Comparison of ENCODE assay signal across 23 mouse cellular contexts in the genomic region with DNA sequence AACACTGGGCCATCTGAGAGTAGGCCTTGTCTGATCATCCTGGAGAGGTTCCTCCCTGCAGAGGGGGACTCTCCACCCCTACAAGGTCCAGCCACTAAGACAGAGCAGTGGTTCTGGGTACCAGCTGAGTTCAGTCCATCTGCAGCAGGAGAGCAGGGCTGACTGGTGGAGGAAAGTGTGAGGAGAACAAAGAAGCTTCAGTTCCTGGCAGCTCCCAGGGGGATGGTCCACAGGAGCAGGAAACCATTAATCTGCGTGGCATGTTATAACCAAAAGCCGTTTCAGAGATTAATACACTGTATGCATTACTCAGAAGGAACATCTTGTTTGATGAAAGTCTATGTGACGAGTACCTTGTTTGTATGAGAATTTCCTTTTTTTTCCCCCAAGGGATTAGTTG. TPM values are rescaled to one million over a fixed set of nuclear protein-coding genes. Genes with fewer than 3 reads are reported as not detected.
DNase-seq lines count a peak whose midpoint lies in the region; ATAC-seq and TF ChIP-seq lines count a peak whose summit lies in the region.
"Had no signal": no experiment of that assay in that cellular context is flagged by ENCODE, and none has a peak within 500 bp of the region (broad histone marks: within the 10 kb centered on the region; RNA-seq: fewer than 3 reads in every experiment).

No protein-coding gene starts in this region.

- no peak overlapping the region for H3K4me2 ChIP-seq in lung, embryonic 16.5 days (ENCODE audit: low read depth, low read length)
- H3K4me2 ChIP-seq: forebrain, embryonic 13.5 days; heart, embryonic 11.5 days; hindbrain, embryonic 14.5 days; liver, embryonic 15.5 days; midbrain, embryonic 11.5 days had no signal

- no peaks in the 10 kb centered on the region for H3K9me3 ChIP-seq in lung, embryonic 16.5 days (ENCODE audit: control insufficient read depth, low read length)
- H3K9me3 ChIP-seq: forebrain, embryonic 13.5 days; liver, embryonic 15.5 days had no signal

- H3K4me3 ChIP-seq in gastrocnemius, adult 2 months = no peak overlapping the region
- H3K4me3 ChIP-seq in kidney, adult 2 months (ENCODE audit: insufficient read depth, low read depth, low read length) = no peak overlapping the region
- no peak overlapping the region for H3K4me3 ChIP-seq in lung, embryonic 16.5 days (ENCODE audit: low read length)
- H3K4me3 ChIP-seq: forebrain, embryonic 13.5 days; layer of hippocampus, adult 2 months; liver, embryonic 15.5 days had no signal

- DNase-seq in gastrocnemius, adult 2 months = no peak
- DNase-seq in gastrocnemius, adult 8-10 months (ENCODE audit: low spot score in 2 of 2) = no peak
- DNase-seq in kidney, adult 2 months = peak; percentile 32
- DNase-seq in kidney, postnatal 14 days = no peak
- no peak for DNase-seq in lung, postnatal 14 days
- peak; percentile 51 for DNase-seq in lung, postnatal 10 days
- DNase-seq in left cerebral cortex, postnatal 14 days (ENCODE audit: low spot score in 2 of 2) = no peak
- DNase-seq: adrenal gland, postnatal 36 days; cerebellum, adult 11 months; cerebellum, postnatal 10 days; kidney, postnatal 10 days; thymus, adult 2 months; thymus, postnatal 4 days had no signal

- peak; percentile 55; the same call in 1 of the 2 replicates for ATAC-seq in lung, embryonic 16.5 days (ENCODE audit: low read depth)
- ATAC-seq: forebrain, embryonic 13.5 days; inflammation-experienced regulatory T-cells, adult 6 months; Patski had no signal

- 56% methylated on average over 3 of the region's 3 CpGs for WGBS in kidney, adult 2 months
- 23% methylated on average over 3 of the region's 3 CpGs for WGBS in lung, embryonic 16.5 days

- no peak for TF ChIP-seq CTCF in gastrocnemius, adult 2 months (IDR thresholded peaks at IDR 0.05)
- TF ChIP-seq CTCF in kidney, adult 2 months (conservative IDR thresholded peaks at IDR 0.05; ENCODE audit: insufficient read depth, insufficient read length, low read depth, low read length) = no peak

- intact Hi-C loops in gastrocnemius, adult 2 months (cut with DNase I) = no loop called here
- intact Hi-C loops in left cerebral cortex, postnatal 14 days (cut with DNase I) = no loop called here

- H3K4me1 ChIP-seq in kidney, adult 2 months (ENCODE audit: control insufficient read depth, insufficient read depth, low read length) = peaks cover 6% of the 10 kb centered on the region; the same call in 1 of the 2 replicates
- H3K4me1 ChIP-seq in lung, embryonic 16.5 days (replicated peaks; ENCODE audit: control insufficient read depth, insufficient read depth, low read length) = no peaks in the 10 kb centered on the region; the same call in 1 of the 2 replicates
- H3K4me1 ChIP-seq: forebrain, embryonic 13.5 days had no signal

- no peak for TF ChIP-seq POLR2A in kidney, adult 2 months (IDR thresholded peaks at IDR 0.05; ENCODE audit: low read depth, low read length)

- no peaks in the 10 kb centered on the region for H3K36me3 ChIP-seq in kidney, adult 2 months (ENCODE audit: control insufficient read depth, insufficient read depth, low read length)
- H3K36me3 ChIP-seq in lung, embryonic 16.5 days (ENCODE audit: control insufficient read depth, insufficient read depth, low read length) = no peaks in the 10 kb centered on the region
- H3K36me3 ChIP-seq: liver, embryonic 15.5 days had no signal

- no peaks in the 10 kb centered on the region for H3K27me3 ChIP-seq in kidney, adult 2 months (replicated peaks; ENCODE audit: control insufficient read depth, insufficient read depth, low read length)
- H3K27me3 ChIP-seq in lung, embryonic 16.5 days (ENCODE audit: control insufficient read depth, insufficient read depth, low read depth, low read length) = no peaks in the 10 kb centered on the region
- H3K27me3 ChIP-seq: forebrain, embryonic 13.5 days; Patski had no signal

- H3K27ac ChIP-seq in gastrocnemius, adult 2 months = peak overlapping the region; percentile 20; the same call in 1 of the 2 replicates
- 0 out of 2 replicates have a peak overlapping the region, but pooled peaks have one; percentile 44 for H3K27ac ChIP-seq in kidney, adult 2 months (ENCODE audit: insufficient read depth, low read depth, low read length)
- no peak overlapping the region for H3K27ac ChIP-seq in lung, embryonic 16.5 days (ENCODE audit: low read length)
- H3K27ac ChIP-seq: forebrain, embryonic 13.5 days; hindbrain, embryonic 14.5 days; layer of hippocampus, adult 2 months; liver, embryonic 15.5 days had no signal

- no peak overlapping the region for H3K9ac ChIP-seq in lung, embryonic 16.5 days (ENCODE audit: low read length)
- H3K9ac ChIP-seq: forebrain, embryonic 13.5 days; hindbrain, embryonic 14.5 days; liver, embryonic 15.5 days had no signal

RNA-seq across cellular contexts. Expression of gene Slc43a3, which starts 23.7 kb away (rescaled TPM):
- total RNA-seq in gastrocnemius, adult 2 months (2021) = 10 to 100 TPM; 26.4 to 30.2 TPM
- total RNA-seq in gastrocnemius, adult 8-10 months (2022) = 10 to 100 TPM; 10.9 to 29.6 (median 17.7) TPM
- 60.8 and 62.2 TPM in 2 replicates for polyA plus RNA-seq in kidney, adult 2 months (2012; rRNA removed)
- 87.3 and 92.8 TPM in 2 replicates for polyA plus RNA-seq in lung, embryonic 16.5 days (2015; fragmentation: Nextera tagmentation; extraction: Ambion mirVana)
- 1 to 10 TPM in 1 of 2 experiments, under 1 TPM in 1; 0.99 to 1.1 TPM for total RNA-seq in left cerebral cortex, postnatal 14 days (2021)
- polyA plus RNA-seq: Patski had no signal

RNA-seq across cellular contexts. Expression of gene Rtn4rl2, which starts 26.2 kb away (rescaled TPM):
- under 1 TPM; 0.28 to 0.41 TPM for total RNA-seq in gastrocnemius, adult 2 months (2021)
- under 1 TPM in 3 of 4 experiments, not detected in 1; 0.19 to 0.62 (median 0.43) TPM for total RNA-seq in gastrocnemius, adult 8-10 months (2022)
- polyA plus RNA-seq in kidney, adult 2 months (2012; rRNA removed) = 1.4 and 1.5 TPM in 2 replicates
- 0.16 and 0.31 TPM in 2 replicates for polyA plus RNA-seq in lung, embryonic 16.5 days (2015; fragmentation: Nextera tagmentation; extraction: Ambion mirVana)
- 10 to 100 TPM; 92.2 to 95.0 TPM for total RNA-seq in left cerebral cortex, postnatal 14 days (2021)
- total RNA-seq: neutrophil, adult 5-6 weeks had no signal
- polyA plus RNA-seq: inflammation-experienced regulatory T-cells, adult 6 months had no signal

Comparison
In these comparisons a context has a peak if more than half of its experiments do, and no peak if none do; other contexts are left out.
1. DNase-seq: peak in kidney, adult 2 months (single experiment) and lung, postnatal 10 days (single experiment); none in gastrocnemius, adult 2 months (single experiment), gastrocnemius, adult 8-10 months (0 of 2), kidney, postnatal 14 days (single experiment), lung, postnatal 14 days (single experiment) and left cerebral cortex, postnatal 14 days (0 of 2).
2. RNA of gene Slc43a3, which starts 23.7 kb away (total RNA-seq): 26.4 to 30.2 TPM in gastrocnemius, adult 2 months and 10.9 to 29.6 TPM in gastrocnemius, adult 8-10 months; 0.99 to 1.1 TPM in left cerebral cortex, postnatal 14 days; every median in the first group is over 4 times any median in the second.
3. RNA of gene Rtn4rl2, which starts 26.2 kb away (total RNA-seq): 92.2 to 95.0 TPM in left cerebral cortex, postnatal 14 days; 0.19 to 0.62 TPM in gastrocnemius, adult 8-10 months and 0.28 to 0.41 TPM in gastrocnemius, adult 2 months; every median in the first group is over 10 times any median in the second.